In genomic region chr4:58911831-58912628, GRCm38 (mm10) we compare ENCODE assay signal across 8 mouse cellular contexts. TPM values are rescaled to one million over a fixed set of nuclear protein-coding genes. Genes with fewer than 3 reads are reported as not detected.
DNase-seq lines count a peak whose midpoint lies in the region; TF ChIP-seq lines count a peak whose summit lies in the region.

No protein-coding gene starts in this region.

- H3K27me3 ChIP-seq in cerebellum, adult 2 months (ENCODE audit: control insufficient read depth, insufficient read depth, low read length): no peaks in the 10 kb centered on the region
- no peaks in the 10 kb centered on the region for H3K27me3 ChIP-seq in hindbrain, embryonic 10.5 days (ENCODE audit: insufficient read depth, poor library complexity, severe bottlenecking)

- peak overlapping the region; percentile 92 for H3K4me3 ChIP-seq in cerebellum, adult 2 months (replicated peaks; ENCODE audit: insufficient read depth, low read depth, low read length)
- peak overlapping the region; percentile 89 for H3K4me3 ChIP-seq in hindbrain, embryonic 10.5 days
- peak overlapping the region; percentile 95 for H3K4me3 ChIP-seq in left cerebral cortex, adult 2 months

- no peaks in the 10 kb centered on the region for H3K36me3 ChIP-seq in hindbrain, embryonic 10.5 days

- intact Hi-C loops in left cerebral cortex, adult 2 months (cut with DNase I): loop anchor here (1.0 to 10.0 kb wide), 3 partner anchors 31 to 957 kb away; partner anchors contain the start of genes Gm20503, Txn1 and Zkscan16

- TF ChIP-seq CTCF in cerebellum, adult 2 months (IDR thresholded peaks at IDR 0.05; ENCODE audit: borderline replicate concordance, insufficient read depth, low read depth, low read length): no peak
- TF ChIP-seq CTCF in left cerebral cortex, adult 2 months (IDR thresholded peaks at IDR 0.05): no peak; the same call in 1 of the 2 replicates

- no peaks in the 10 kb centered on the region for H3K9me3 ChIP-seq in hindbrain, embryonic 10.5 days

- TF ChIP-seq POLR2A in cerebellum, adult 2 months (IDR thresholded peaks at IDR 0.05; ENCODE audit: borderline replicate concordance, insufficient read depth, low read length): peak; percentile 37; the same call in 1 of the 2 replicates

- peak overlapping the region; percentile 95 for H3K27ac ChIP-seq in cerebellum, adult 2 months (ENCODE audit: insufficient read depth, low read length)
- H3K27ac ChIP-seq in hindbrain, embryonic 10.5 days: peak overlapping the region; percentile 99
- peak overlapping the region; percentile 98 for H3K27ac ChIP-seq in left cerebral cortex, adult 2 months

- H3K4me1 ChIP-seq in cerebellum, adult 2 months (ENCODE audit: control insufficient read depth, insufficient read depth, low read length): peaks cover 5% of the 10 kb centered on the region; the same call in 1 of the 2 replicates
- peaks cover 20% of the 10 kb centered on the region for H3K4me1 ChIP-seq in hindbrain, embryonic 10.5 days (replicated peaks)

- under 1% methylated on average over 109 of the region's 126 CpGs for WGBS in cerebellum, adult 2 months
- WGBS in hindbrain, embryonic 10.5 days: under 1% methylated on average over 126 of the region's 126 CpGs

- DNase-seq in NIH3T3 (ENCODE audit: low read depth): peak; percentile 85
- DNase-seq in cerebellum, adult 2 months: peak; percentile 79 to 84
- peak; percentile 8 to 46 for DNase-seq in frontal cortex, adult 2 months (ENCODE audit: extremely low spot score in 1 of 2, low spot score in 1 of 2)
- DNase-seq in hindbrain, embryonic 10.5 days (ENCODE audit: low spot score): no peak
- peak; percentile 73 to 76 for DNase-seq in left cerebral cortex, adult 2 months (ENCODE audit: extremely low spot score in 1 of 2, low spot score in 2 of 2)
- DNase-seq in lung, postnatal 4 days: peak; percentile 73 to 80
- peak; percentile 74 for DNase-seq in retina, embryonic 14.5 days (ENCODE audit: low spot score)
- peak; percentile 80 for DNase-seq in thymus, postnatal 4 days

RNA-seq across cellular contexts. Expression of gene Ecpas, which starts 0.5 kb away (rescaled TPM):
- polyA plus RNA-seq in cerebellum, adult 2 months (2012; rRNA removed): 41.3 and 41.8 TPM in 2 replicates
- polyA plus RNA-seq in frontal cortex, adult 2 months (2012; rRNA removed): 36.8 and 40.3 TPM in 2 replicates
- polyA plus RNA-seq in hindbrain, embryonic 10.5 days (2016; fragmentation: Nextera tagmentation; extraction: Ambion mirVana): 23.9 and 29.8 TPM in 2 replicates
- total RNA-seq in left cerebral cortex, adult 2 months (2021): 100 to 1,000 TPM; 136 to 152 TPM

RNA-seq across cellular contexts. Expression of gene Zkscan16, which starts 31.4 kb away (rescaled TPM):
- polyA plus RNA-seq in cerebellum, adult 2 months (2012; rRNA removed): 8.1 and 9.0 TPM in 2 replicates
- polyA plus RNA-seq in frontal cortex, adult 2 months (2012; rRNA removed): 9.9 and 15.3 TPM in 2 replicates
- polyA plus RNA-seq in hindbrain, embryonic 10.5 days (2016; fragmentation: Nextera tagmentation; extraction: Ambion mirVana): 0.55 and 1.0 TPM in 2 replicates
- 10 to 100 TPM; 50.1 to 56.8 TPM for total RNA-seq in left cerebral cortex, adult 2 months (2021)
